Mouse (Mus musculus) intestine, embryonic 16.5 days (tissue): ENCODE measurements at regions not wholly inside any gene's neighbourhood (a gene's known extent, or its start where the extent isn't known, plus 50 kb on each side); places are given as distances from the start of the nearest gene placed in this dataset.

Source experiments
- ATAC-seq: fragments of 200-750 bp; cut with Nextera tagmentation; 2 replicates; pipeline ENCODE4 v1.8.0; 2017; ENCODE audit warnings: moderate TSS enrichment, moderate library complexity
- H3K27ac ChIP-seq: fragments of 300-500 bp; sonication (generic); 2 replicates; pipeline ENCODE4 v1.5.1; 2014; ENCODE audit warnings: mild to moderate bottlenecking, low read length
- H3K27me3 ChIP-seq: fragments of 300-500 bp; sonication (generic); replicated peaks from 2 replicates; pipeline ENCODE4 v1.6.1; 2014; ENCODE audit warnings: low read length, control low read depth, mixed read lengths; ENCODE audit not compliant: control insufficient read depth, insufficient read depth
- H3K36me3 ChIP-seq: fragments of 300-500 bp; sonication (generic); 2 replicates; pipeline ENCODE4 v1.6.1; 2014; ENCODE audit warnings: low read length, control low read depth; ENCODE audit not compliant: control insufficient read depth, insufficient read depth
- H3K4me1 ChIP-seq: fragments of 300-500 bp; sonication (generic); 2 replicates; pipeline ENCODE4 v1.6.1; 2014; ENCODE audit warnings: low read length, control low read depth, mixed read lengths; ENCODE audit not compliant: control insufficient read depth, insufficient read depth
- H3K4me2 ChIP-seq: fragments of 300-500 bp; sonication (generic); 2 replicates; pipeline ENCODE4 v1.6.1; 2014; ENCODE audit warnings: low read depth, low read length, control low read depth
- H3K4me3 ChIP-seq: fragments of 300-500 bp; sonication (generic); 2 replicates; pipeline ENCODE4 v1.5.1; 2014; ENCODE audit warnings: mild to moderate bottlenecking, low read length
- H3K9ac ChIP-seq: fragments of 300-500 bp; sonication (generic); 2 replicates; pipeline ENCODE4 v1.6.1; 2014; ENCODE audit warnings: low read depth, low read length
- H3K9me3 ChIP-seq: fragments of 300-500 bp; sonication (generic); 2 replicates; pipeline ENCODE4 v1.6.1; 2016; ENCODE audit warnings: low read length, control low read depth; ENCODE audit not compliant: control insufficient read depth
- WGBS: fragments of 180-500 bp; shearing (Covaris S2); extraction: QIAGEN DNeasy Blood & Tissue Kit; methylation state at CpG from one replicate; pipeline ENCODE4 v1.1.7; 2014; 5-methylcytosine and 5-hydroxymethylcytosine counted together

DNA sequence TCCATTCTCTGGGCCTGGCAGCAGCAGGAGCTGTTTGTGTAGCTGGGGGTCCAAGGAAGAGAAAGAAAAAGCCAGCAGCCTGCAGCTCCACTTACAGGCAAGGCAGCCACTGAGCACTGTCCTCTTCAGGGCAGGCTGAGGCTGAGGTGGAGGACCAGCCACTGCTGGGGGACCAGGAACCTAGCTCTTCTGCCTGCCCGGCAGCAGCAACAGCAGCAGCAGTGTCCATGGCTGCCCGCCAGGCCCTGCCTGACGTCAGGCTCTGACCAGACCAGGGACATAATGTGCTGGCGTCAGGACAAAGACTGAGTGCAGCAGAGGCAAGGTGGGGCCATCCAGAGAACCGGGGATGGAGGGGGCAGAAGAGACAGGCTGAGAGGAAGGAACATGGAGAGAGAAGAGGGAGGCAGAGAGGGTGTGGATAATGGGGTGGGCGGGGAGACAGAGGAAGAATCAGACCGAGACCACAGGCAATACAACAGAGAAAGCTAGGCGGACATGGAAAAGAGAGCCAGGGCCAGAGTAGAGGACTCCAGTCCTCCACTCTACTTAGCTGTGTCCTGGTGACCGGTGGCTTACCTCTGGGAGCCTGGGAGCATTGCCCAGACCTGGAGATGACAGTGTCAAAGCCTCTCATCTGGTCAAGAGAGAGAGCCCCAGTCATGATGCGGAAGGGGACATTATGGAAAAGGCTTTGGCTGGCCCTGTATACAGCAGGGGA lies 71.2 kb upstream of the Ptpn1 start:
- H3K27me3 ChIP-seq: no peaks in the 10 kb centered on the region
- H3K9ac ChIP-seq: peak overlapping the region; percentile 23
- no peak overlapping the region for H3K4me2 ChIP-seq
- 45% methylated on average over 10 of the region's 10 CpGs for WGBS
- H3K36me3 ChIP-seq: no peaks in the 10 kb centered on the region
- H3K4me3 ChIP-seq: no peak overlapping the region
- peak overlapping the region; percentile 68 for H3K27ac ChIP-seq
- H3K4me1 ChIP-seq: peaks cover 50% of the 10 kb centered on the region
- ATAC-seq: peak; percentile 69
- H3K9me3 ChIP-seq: no peaks in the 10 kb centered on the region

DNA sequence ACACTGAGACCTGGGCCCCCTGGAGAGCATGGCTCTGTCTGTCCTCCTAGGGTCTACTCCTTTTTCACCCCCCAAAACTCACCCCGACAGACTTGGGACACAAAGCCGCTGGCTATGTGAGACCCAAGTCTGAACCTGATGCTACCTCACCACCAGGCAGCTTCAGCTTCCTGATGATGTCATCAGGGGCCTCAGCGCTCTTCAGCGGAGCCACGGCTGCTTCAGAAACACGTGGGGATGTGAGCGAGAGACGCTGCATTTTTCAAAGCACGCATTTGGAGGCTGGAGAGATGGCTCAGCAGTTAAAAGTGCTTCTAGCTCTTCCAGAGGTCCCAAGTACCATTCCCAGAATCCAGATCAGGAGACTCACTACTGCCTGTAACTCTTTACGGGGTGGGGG lies 72.3 kb upstream of the Ptpn1 start:
- H3K36me3 ChIP-seq: no peaks in the 10 kb centered on the region
- 49% methylated on average over 10 of the region's 10 CpGs for WGBS
- peaks cover 40% of the 10 kb centered on the region for H3K4me1 ChIP-seq
- no peaks in the 10 kb centered on the region for H3K27me3 ChIP-seq
- ATAC-seq: no peak
- no peak overlapping the region for H3K9ac ChIP-seq
- 0 out of 2 replicates have a peak overlapping the region, but pooled peaks have one; percentile 27 for H3K27ac ChIP-seq
- H3K9me3 ChIP-seq: no peaks in the 10 kb centered on the region
- no peak overlapping the region for H3K4me3 ChIP-seq
- H3K4me2 ChIP-seq: no peak overlapping the region

GRCm38 (mm10) chr2:167858346-167858745 lies 73.5 kb upstream of the Ptpn1 start:
- H3K36me3 ChIP-seq: no peaks in the 10 kb centered on the region
- WGBS: 59% methylated on average over 10 of the region's 10 CpGs

GRCm38 (mm10) chr2:167857911-167858310 lies 73.9 kb upstream of the Ptpn1 start:
- no peaks in the 10 kb centered on the region for H3K9me3 ChIP-seq
- H3K36me3 ChIP-seq: no peaks in the 10 kb centered on the region
- no peak overlapping the region for H3K4me2 ChIP-seq
- WGBS: 52% methylated on average over 8 of the region's 8 CpGs
- H3K27me3 ChIP-seq: no peaks in the 10 kb centered on the region
- no peak for ATAC-seq
- H3K4me3 ChIP-seq: no peak overlapping the region
- H3K4me1 ChIP-seq: peaks cover 30% of the 10 kb centered on the region
- no peak overlapping the region for H3K9ac ChIP-seq
- H3K27ac ChIP-seq: no peak overlapping the region

More at GRCm38 (mm10) chr2:167858346-167858745, 73.5 kb upstream of the Ptpn1 start:
- Histone ChIP-seq H3K4me3 (no peak overlapping the region), H3K4me2 (no peak overlapping the region), H3K4me1 (peaks cover 29% of the 10 kb centered on the region), H3K27ac (no peak overlapping the region), H3K9me3 (no peaks in the 10 kb centered on the region), H3K27me3 (no peaks in the 10 kb centered on the region), H3K9ac (no peak overlapping the region)
- no peak for ATAC-seq

- H3K27me3 ChIP-seq: no peaks in the 10 kb centered on the region
- 62% methylated on average over 10 of the region's 10 CpGs for WGBS
- H3K4me3 ChIP-seq: no peak overlapping the region
- H3K36me3 ChIP-seq: no peaks in the 10 kb centered on the region
- H3K9ac ChIP-seq: 0 out of 2 replicates have a peak overlapping the region, but pooled peaks have one; percentile 1
- 0 out of 2 replicates have a peak overlapping the region, but pooled peaks have one; percentile 23 for H3K27ac ChIP-seq
- H3K4me2 ChIP-seq: no peak overlapping the region
- peaks cover 39% of the 10 kb centered on the region for H3K4me1 ChIP-seq
- peak; percentile 34; the same call in 1 of the 2 replicates for ATAC-seq
- H3K9me3 ChIP-seq: no peaks in the 10 kb centered on the region
Measured at GRCm38 (mm10) chr2:167856920-167857475, 74.9 kb upstream of the Ptpn1 start.

GRCm38 (mm10) chr2:167856020-167856419 lies 75.8 kb upstream of the Ptpn1 start:
- Histone ChIP-seq H3K36me3 (no peaks in the 10 kb centered on the region), H3K4me1 (peaks cover 46% of the 10 kb centered on the region), H3K9me3 (no peaks in the 10 kb centered on the region), H3K27me3 (no peaks in the 10 kb centered on the region), H3K27ac (no peak overlapping the region), H3K4me3 (no peak overlapping the region), H3K4me2 (no peak overlapping the region), H3K9ac (no peak overlapping the region)
- ATAC-seq: 0 out of 2 replicates have a peak, but pooled peaks have one; percentile 11
- WGBS: 54% methylated on average over 3 of the region's 3 CpGs

GRCm38 (mm10) chr2:167854060-167854459 lies 77.8 kb upstream of the Ptpn1 start:
- Histone ChIP-seq H3K4me1 (peaks cover 28% of the 10 kb centered on the region), H3K36me3 (no peaks in the 10 kb centered on the region), H3K27me3 (no peaks in the 10 kb centered on the region), H3K4me3 (no peak overlapping the region), H3K9ac (no peak overlapping the region), H3K27ac (no peak overlapping the region), H3K9me3 (no peaks in the 10 kb centered on the region), H3K4me2 (no peak overlapping the region)
- WGBS: 71% methylated on average over 1 of the region's 1 CpGs
- no peak for ATAC-seq

DNA sequence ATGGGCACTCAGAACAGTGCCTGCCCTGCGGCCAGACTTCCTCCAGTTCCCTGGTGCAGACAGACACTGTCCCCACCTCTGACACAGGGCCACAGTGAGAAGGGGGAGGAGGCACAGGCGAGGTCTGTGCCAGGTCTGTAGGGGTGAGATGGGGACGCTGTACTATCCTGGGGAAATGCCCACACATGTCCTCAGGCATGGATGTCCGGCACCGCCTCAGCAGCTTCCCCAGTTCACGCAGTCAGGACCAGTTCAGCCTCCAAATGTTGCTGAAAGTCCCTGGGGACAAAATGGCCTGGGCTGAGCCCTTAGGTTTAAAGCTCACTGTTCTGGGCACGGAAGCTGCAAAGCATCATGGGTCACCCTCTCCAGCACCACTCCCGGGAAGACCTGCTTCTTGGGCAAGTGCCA lies 78.4 kb upstream of the Ptpn1 start:
- no peak for ATAC-seq
- H3K4me2 ChIP-seq: no peak overlapping the region
- no peak overlapping the region for H3K9ac ChIP-seq

GRCm38 (mm10) chr2:167852582-167852981 lies 79.3 kb upstream of the Ptpn1 start:
- Histone ChIP-seq H3K4me2 (no peak overlapping the region), H3K27ac (no peak overlapping the region), H3K27me3 (no peaks in the 10 kb centered on the region), H3K36me3 (no peaks in the 10 kb centered on the region), H3K4me3 (no peak overlapping the region), H3K4me1 (peaks cover 28% of the 10 kb centered on the region), H3K9ac (no peak overlapping the region), H3K9me3 (no peaks in the 10 kb centered on the region)
- 64% methylated on average over 9 of the region's 9 CpGs for WGBS
- ATAC-seq: 0 out of 2 replicates have a peak, but pooled peaks have one; percentile 2

More for the DNA sequence above, 78.4 kb upstream of the Ptpn1 start:
- H3K4me3 ChIP-seq: no peak overlapping the region
- H3K4me1 ChIP-seq: peaks cover 28% of the 10 kb centered on the region
- H3K27ac ChIP-seq: no peak overlapping the region
- H3K9me3 ChIP-seq: no peaks in the 10 kb centered on the region
- H3K27me3 ChIP-seq: no peaks in the 10 kb centered on the region
- 78% methylated on average over 8 of the region's 8 CpGs for whole genome bisulfite sequencing
- H3K36me3 ChIP-seq: no peaks in the 10 kb centered on the region
